Mouse (Mus musculus): ENCODE measurements around the gene Madcam1.
"Not testable (repeated sequence)": the region's sequence is repeated elsewhere in the genome, so short reads cannot be mapped to it uniquely, and the experiment has no call there.

The Madcam1 gene

GRCm38 (mm10) chr10:79689178-79689577 is 24.8 kb downstream of the Madcam1 start:
- no peak for DNase-seq (ENCODE audit: low spot score)

- DNase-seq (ENCODE audit: low spot score), result no peak
These were observed 27.7 kb downstream of the Madcam1 start for GRCm38 (mm10) chr10:79691986-79692548.

- no peak for DNase-seq (ENCODE audit: low spot score)
These were observed 29.4 kb downstream of the Madcam1 start for GRCm38 (mm10) chr10:79693580-79694378.

- no peak for DNase-seq (ENCODE audit: low spot score)
These were observed 30.0 kb downstream of the Madcam1 start for GRCm38 (mm10) chr10:79694379-79694655.

- peak; percentile 85 for DNase-seq (ENCODE audit: low spot score)
These were observed 31.1 kb downstream of the Madcam1 start for GRCm38 (mm10) chr10:79695231-79696128.

- peak; percentile 54 for DNase-seq (ENCODE audit: low spot score)
These were observed 31.8 kb downstream of the Madcam1 start for GRCm38 (mm10) chr10:79696129-79696651.

- no peak for DNase-seq (ENCODE audit: low spot score)
These were observed 33.6 kb downstream of the Madcam1 start for GRCm38 (mm10) chr10:79697916-79698315.

- no peak for DNase-seq (ENCODE audit: low spot score)
These were observed 34.1 kb downstream of the Madcam1 start for GRCm38 (mm10) chr10:79698459-79698858.

- DNase-seq (ENCODE audit: low spot score), result no peak
These were observed 36.3 kb downstream of the Madcam1 start for GRCm38 (mm10) chr10:79700676-79701075.

- peak; percentile 88 for DNase-seq (ENCODE audit: low spot score)
These were observed 37.2 kb downstream of the Madcam1 start for GRCm38 (mm10) chr10:79701443-79702129.

- not testable (repeated sequence) for DNase-seq (ENCODE audit: low spot score)
These were observed 38.6 kb downstream of the Madcam1 start for GRCm38 (mm10) chr10:79702970-79703369.

- no peak for DNase-seq (ENCODE audit: low spot score)
These were observed 39.2 kb downstream of the Madcam1 start for GRCm38 (mm10) chr10:79703541-79703940.

- peak; percentile 99 for DNase-seq (ENCODE audit: low spot score)
These were observed 40.0 kb downstream of the Madcam1 start, which contains the start of gene Bsg for GRCm38 (mm10) chr10:79704065-79704969. Gene Bsg, plus strand, starts transcription at chr10:79704491.

- DNase-seq (ENCODE audit: low spot score), result no peak
These were observed 40.6 kb downstream of the Madcam1 start for GRCm38 (mm10) chr10:79704970-79705360.

GRCm38 (mm10) chr10:79705951-79706350 is 41.6 kb downstream of the Madcam1 start:
- no peak for DNase-seq (ENCODE audit: low spot score)

GRCm38 (mm10) chr10:79706406-79707094 is 42.2 kb downstream of the Madcam1 start:
- DNase-seq (ENCODE audit: low spot score), result no peak

GRCm38 (mm10) chr10:79707162-79707561 is 42.8 kb downstream of the Madcam1 start:
- no peak for DNase-seq (ENCODE audit: low spot score)

GRCm38 (mm10) chr10:79707759-79708158 is 43.4 kb downstream of the Madcam1 start:
- DNase-seq (ENCODE audit: low spot score), result no peak

GRCm38 (mm10) chr10:79708668-79709067 is 44.3 kb downstream of the Madcam1 start:
- no peak for DNase-seq (ENCODE audit: low spot score)

GRCm38 (mm10) chr10:79709307-79709706 is 44.9 kb downstream of the Madcam1 start:
- no peak for DNase-seq (ENCODE audit: low spot score)

Measured in lung, postnatal 25 days (tissue).